Mouse (Mus musculus) adrenal gland, adult 8-10 months (tissue): Measurements from ENCODE around the gene Ralbp1. TPM values are rescaled to one million over a fixed set of nuclear protein-coding genes. Genes with fewer than 3 reads are reported as not detected.

Source experiments
- DNase-seq: peaks from one replicate; pipeline ENCODE4 v3.0.0; 2022
- total RNA-seq, 4 experiments: library from RNA; stranded (reverse); gene quantifications; 2 replicates each; pipeline ENCODE4 v1.2.4; 2022

Gene Ralbp1
- total RNA-seq, 4 experiments from 2014 or later: 59.3 to 64.9 (median 62.6) TPM

- DNase-seq: no peak
These were observed 3.9 kb upstream of the Ralbp1 start for GRCm38 (mm10) chr17:65889476-65889875.

DNA sequence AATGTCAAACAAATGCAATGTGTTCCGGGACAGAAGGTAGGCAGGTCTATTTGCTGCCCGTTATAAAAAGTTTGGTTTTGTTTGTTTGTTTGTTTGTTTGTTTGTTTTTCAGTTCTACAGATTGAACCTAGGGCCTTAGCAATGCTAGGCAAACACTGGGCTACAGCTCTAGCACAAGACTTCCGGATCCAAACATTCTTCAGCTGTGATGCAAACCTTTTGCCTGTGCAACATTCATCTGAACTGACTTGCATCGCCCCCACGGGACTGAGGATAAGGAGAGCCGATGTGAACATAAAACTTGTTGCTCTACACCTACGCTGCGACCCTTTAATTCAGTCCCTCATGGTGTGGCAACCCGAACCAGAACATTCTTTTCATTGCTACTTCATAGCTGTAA is 973 bp upstream of the Ralbp1 start:
- no peak for DNase-seq

- DNase-seq: no peak
These were observed 251 bp downstream of the Ralbp1 start for GRCm38 (mm10) chr17:65885398-65885696.

GRCm38 (mm10) chr17:65884691-65885397 is 754 bp downstream of the Ralbp1 start:
- peak; percentile 100 for DNase-seq

GRCm38 (mm10) chr17:65884061-65884669 is 1.4 kb downstream of the Ralbp1 start:
- peak; percentile 47 for DNase-seq

DNA sequence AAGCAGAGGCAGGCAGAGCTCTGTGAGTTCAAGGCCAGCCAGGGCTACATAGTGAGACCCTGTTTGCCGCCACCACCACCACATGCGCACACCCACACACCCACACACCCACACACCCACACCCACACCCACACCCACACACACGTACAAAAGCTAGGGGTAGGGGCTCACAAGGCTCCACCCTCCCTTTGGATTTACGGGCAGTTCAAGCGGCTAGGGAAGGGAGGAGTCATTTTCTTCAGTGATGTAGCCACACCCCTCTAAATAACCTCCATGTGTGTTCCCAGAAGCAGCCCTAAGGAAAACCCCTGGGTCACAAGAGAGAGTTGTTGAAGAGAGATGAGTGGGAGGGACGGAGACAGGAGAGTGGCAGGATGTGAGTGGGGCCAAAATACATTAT is 8.6 kb downstream of the Ralbp1 start:
- no peak for DNase-seq

DNA sequence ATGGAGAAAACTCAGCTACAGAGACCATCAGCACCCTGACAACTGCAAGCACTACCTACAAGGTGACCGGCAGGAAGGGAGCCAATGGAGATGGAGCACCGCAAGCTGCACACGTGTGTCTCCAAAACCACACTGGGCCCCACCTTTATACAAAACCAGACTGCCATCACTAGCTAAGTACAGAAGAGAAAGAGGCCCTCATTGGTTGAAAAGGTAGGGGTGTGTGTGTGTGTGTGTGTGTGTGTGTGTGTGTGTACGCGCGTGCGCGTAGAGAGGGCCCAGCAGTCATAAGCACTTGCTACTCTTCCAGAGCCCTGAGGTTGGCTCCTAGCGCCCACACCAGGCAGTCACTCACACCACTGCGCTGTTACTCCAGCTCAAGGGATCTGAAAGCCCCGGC is 11.8 kb downstream of the Ralbp1 start:
- no peak for DNase-seq

DNA sequence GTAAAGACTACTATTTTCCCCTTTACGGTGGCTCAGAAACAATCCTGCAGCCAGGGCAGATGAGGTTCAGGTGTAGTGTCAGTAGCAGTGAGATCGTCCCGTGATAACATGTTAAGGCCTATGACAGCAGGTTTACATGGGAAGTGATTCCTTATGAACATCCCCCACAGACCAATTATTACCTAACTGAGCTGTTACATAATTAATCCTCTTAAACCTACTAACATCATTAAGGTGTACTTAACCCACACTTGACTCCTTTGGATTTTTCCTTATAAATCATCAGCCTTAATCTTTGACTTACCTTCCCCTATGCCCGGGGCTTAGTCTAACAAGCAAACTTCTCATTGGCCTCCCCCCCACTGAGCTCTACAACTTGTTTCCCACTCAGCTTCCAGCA is 12.4 kb downstream of the Ralbp1 start:
- no peak for DNase-seq

GRCm38 (mm10) chr17:65872652-65873051 is 12.9 kb downstream of the Ralbp1 start:
- DNase-seq: no peak

- DNase-seq: no peak
These were observed 13.5 kb downstream of the Ralbp1 start for GRCm38 (mm10) chr17:65872051-65872450.

DNA sequence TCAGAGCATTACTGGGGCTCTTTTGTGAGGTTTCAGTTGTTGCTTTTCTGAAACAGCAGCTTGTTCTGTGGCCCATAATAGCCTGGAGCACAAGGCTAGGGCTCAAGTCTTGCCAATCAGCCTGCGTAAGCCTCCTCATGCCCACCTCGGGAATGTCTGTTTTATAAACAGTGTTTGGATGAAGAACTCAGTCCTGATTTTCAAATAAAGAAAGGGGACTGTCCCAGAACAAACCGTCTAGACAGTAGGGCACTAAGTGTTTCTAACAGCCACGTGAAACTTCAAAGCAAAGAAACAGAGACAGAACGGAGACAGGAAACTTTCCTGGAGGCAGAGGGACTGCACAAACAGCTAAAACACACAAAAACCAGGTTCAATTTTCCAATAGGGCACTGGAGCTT is 14.0 kb downstream of the Ralbp1 start:
- DNase-seq: no peak

GRCm38 (mm10) chr17:65870146-65870545 is 15.5 kb downstream of the Ralbp1 start:
- peak; percentile 61 for DNase-seq

GRCm38 (mm10) chr17:65869720-65870119 is 15.9 kb downstream of the Ralbp1 start:
- DNase-seq: no peak

- no peak for DNase-seq
These were observed 17.6 kb downstream of the Ralbp1 start for GRCm38 (mm10) chr17:65867996-65868395.

DNA sequence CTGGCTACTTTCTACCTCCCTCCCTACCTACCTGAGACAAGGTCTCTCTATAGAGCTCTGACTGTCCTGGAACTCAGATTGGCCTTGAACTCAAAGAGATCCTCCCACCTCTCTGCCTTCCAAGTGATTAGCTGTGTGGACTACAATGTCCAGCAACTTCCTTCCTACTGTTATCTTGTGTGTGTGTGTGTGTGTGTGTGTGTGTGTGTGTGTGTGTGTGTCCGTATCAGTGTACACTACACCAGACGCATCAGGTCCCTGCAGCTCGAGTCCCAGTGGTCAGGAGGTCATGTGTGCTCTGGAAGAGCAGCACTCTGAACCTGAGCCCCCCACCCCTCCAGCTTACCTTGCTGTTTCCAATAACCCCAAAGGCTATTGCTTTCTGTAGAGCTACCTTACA is 19.4 kb downstream of the Ralbp1 start:
- no peak for DNase-seq

- no peak for DNase-seq
These were observed 20.3 kb downstream of the Ralbp1 start for GRCm38 (mm10) chr17:65865265-65865664.

GRCm38 (mm10) chr17:65864742-65865141 is 20.9 kb downstream of the Ralbp1 start:
- no peak for DNase-seq

- no peak for DNase-seq
These were observed 21.8 kb downstream of the Ralbp1 start for GRCm38 (mm10) chr17:65863830-65864229.

GRCm38 (mm10) chr17:65862579-65862978 is 23.0 kb downstream of the Ralbp1 start:
- no peak for DNase-seq

DNA sequence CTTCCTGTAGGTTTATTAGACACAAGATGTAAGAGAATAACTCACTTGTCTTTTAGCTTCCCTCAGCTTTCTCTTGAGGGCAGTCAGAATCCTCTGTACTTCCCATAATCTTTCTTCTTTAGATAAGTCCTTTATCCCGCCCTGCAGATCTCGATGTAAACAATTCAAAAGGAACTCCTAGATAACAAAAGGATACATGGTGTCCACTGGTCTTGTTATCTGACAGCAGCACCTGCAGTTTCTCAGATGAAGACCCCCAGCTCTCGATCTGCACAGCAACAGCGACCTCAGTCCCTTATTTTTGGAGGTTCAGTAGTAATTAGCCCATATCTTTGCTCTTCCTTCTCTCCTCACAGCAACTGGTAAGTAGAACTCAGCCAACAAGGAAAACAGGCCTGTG is 28.0 kb downstream of the Ralbp1 start:
- DNase-seq: no peak

GRCm38 (mm10) chr17:65854006-65854405 is 31.6 kb downstream of the Ralbp1 start:
- no peak for DNase-seq

- no peak for DNase-seq
These were observed 32.3 kb downstream of the Ralbp1 start for GRCm38 (mm10) chr17:65853326-65853725.

- no peak for DNase-seq
These were observed 33.8 kb downstream of the Ralbp1 start for GRCm38 (mm10) chr17:65851749-65852148.

GRCm38 (mm10) chr17:65850487-65850886 is 35.1 kb downstream of the Ralbp1 start:
- no peak for DNase-seq
